Mouse (Mus musculus): ENCODE data around the gene Cdc16. TPM values are rescaled to one million over a fixed set of nuclear protein-coding genes. Genes with fewer than 3 reads are reported as not detected.

The Cdc16 gene
- total RNA-seq, 2 experiments from 2014 or later = 68.8 to 69.9 TPM

DNA sequence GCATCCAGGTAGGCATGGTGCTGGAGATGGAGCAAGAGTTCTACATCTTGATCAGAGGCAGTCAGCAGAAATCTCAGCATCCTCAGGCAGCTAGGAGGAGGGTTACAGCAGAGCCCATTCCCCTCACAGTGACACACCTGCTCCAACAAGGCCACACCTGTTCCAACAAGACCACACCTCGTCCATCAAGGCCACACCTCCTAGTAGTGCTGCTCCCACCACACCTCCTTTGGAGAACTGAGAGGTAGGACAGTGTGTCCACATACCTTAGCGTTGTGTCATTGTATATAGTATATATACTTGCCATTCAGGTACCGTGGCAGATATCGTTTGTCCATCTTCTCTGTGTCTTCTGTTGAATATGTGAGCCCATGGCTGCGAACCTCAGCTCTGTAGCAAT is 40.2 kb downstream of the Cdc16 start:
- no peak for DNase-seq (ENCODE audit: low spot score in 2 of 2)

DNA sequence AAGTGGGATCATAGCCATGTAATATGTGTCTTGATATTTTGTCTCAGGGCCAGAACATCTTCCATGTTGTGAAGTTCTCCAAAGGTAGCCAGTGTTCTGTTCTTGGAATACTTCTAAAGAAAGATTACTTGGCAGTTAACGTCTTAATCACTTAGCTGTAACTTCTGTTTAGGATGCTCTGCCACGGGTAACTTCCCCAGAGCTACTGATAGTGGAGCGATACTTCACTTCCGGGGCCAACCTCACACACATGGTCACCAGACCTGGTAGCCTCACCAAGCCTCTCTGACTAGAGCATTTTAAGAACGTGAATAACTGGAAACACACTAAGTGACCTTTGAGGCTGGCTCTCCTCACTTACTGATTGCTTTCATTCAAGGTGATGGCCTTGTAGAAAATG is 42.1 kb downstream of the Cdc16 start:
- no peak for DNase-seq (ENCODE audit: low spot score in 2 of 2)

DNA sequence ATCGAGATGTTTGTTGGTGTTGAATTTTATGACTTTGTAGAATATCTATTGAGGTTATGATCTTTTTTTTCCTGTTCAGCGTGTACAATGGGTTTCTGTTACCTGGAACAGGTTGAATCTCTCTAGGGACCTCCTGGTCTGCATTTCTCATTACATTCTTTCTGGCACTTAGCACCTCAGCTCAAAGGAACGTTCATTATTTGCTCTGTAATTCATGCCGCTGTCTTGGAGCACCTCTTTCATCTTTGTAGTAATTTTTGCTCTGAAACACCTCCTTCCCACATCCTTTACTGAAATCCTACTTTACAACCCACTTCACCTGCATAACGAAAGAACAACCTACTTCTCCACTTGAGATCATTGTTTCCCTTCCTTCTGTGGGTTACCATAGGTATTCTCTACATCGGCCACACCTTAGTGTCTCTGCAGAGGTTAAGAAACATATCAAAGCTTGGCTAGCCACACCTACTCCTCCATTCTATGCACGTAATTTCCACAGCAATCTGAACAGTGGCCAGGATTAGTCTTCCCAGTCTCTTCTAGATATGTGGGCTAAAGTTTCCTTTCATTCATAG is 71.2 kb downstream of the Cdc16 start:
- DNase-seq (ENCODE audit: low spot score in 2 of 2) = no peak

Other genes with a start within 250 kb of the Cdc16 start
- gene 1700029H14Rik, start 195.2 kb upstream of the Cdc16 start, total RNA-seq (2021) = not detected
- 10 to 100 TPM; 62.6 to 73.0 TPM for gene Rasa3, start 80.1 kb upstream of the Cdc16 start, total RNA-seq (2021)
- gene Cfap97d2, start 51.8 kb upstream of the Cdc16 start, total RNA-seq (2021) = 1 to 10 TPM; 1.8 to 2.3 TPM
- 10 to 100 TPM; 42.1 to 50.6 TPM for gene Upf3a, start 27.9 kb downstream of the Cdc16 start, total RNA-seq (2021)
- gene AF366264, start 80.7 kb downstream of the Cdc16 start, total RNA-seq (2021) = not detected
- 10 to 100 TPM; 33.7 to 34.3 TPM for gene Champ1, start 112.0 kb downstream of the Cdc16 start, total RNA-seq (2021)
- 10 to 100 TPM; 33.7 to 37.7 TPM for gene Coprs, start 132.6 kb downstream of the Cdc16 start, total RNA-seq (2021)